Mouse (Mus musculus) MEL (cell line): ENCODE results near the gene Ccl19.
"Not testable (repeated sequence)": the region's sequence is repeated elsewhere in the genome, so short reads cannot be mapped to it uniquely, and the experiment has no call there.

Source experiments
- CTCF ChIP-seq, 3 experiments: IDR thresholded peaks in 2 of 3; conservative IDR thresholded peaks in 1 of 3; 2 replicates each; pipeline ENCODE4 v1.5.1; 2011 to 2012; ENCODE audit warnings: low read length in 3 of 3, low read depth in 2 of 3, mild to moderate bottlenecking in 2 of 3, improper control_type of control experiment in 1 of 3, inconsistent platforms in 1 of 3, mixed read lengths in 1 of 3, moderate library complexity in 1 of 3; ENCODE audit not compliant: control insufficient read depth in 1 of 3, insufficient read depth in 1 of 3, poor library complexity in 1 of 3, severe bottlenecking in 1 of 3
- E2F4 ChIP-seq: IDR thresholded peaks from 2 replicates; pipeline ENCODE4 v1.6.1; 2011; ENCODE audit warnings: low read depth, low read length, improper control_type of control experiment, borderline replicate concordance
- EP300 ChIP-seq, 2 experiments: IDR thresholded peaks; 2 replicates each; pipeline ENCODE4 v1.6.1; 2011; ENCODE audit warnings: improper control_type of control experiment in 2 of 2, low read length in 2 of 2, low read depth in 1 of 2, mild to moderate bottlenecking in 1 of 2
- GABPA ChIP-seq: IDR thresholded peaks from 2 replicates; pipeline ENCODE4 v1.6.1; 2012; ENCODE audit warnings: low read depth, mild to moderate bottlenecking, inconsistent platforms, low read length, improper control_type of control experiment, moderate library complexity
- GATA1 ChIP-seq: IDR thresholded peaks from 2 replicates; pipeline ENCODE4 v1.6.1; 2011; ENCODE audit warnings: low read depth, low read length, improper control_type of control experiment
- JUND ChIP-seq: IDR thresholded peaks from 2 replicates; pipeline ENCODE4 v1.6.1; 2011; ENCODE audit warnings: low read depth, mild to moderate bottlenecking, improper control_type of control experiment, low read length
- POLR2A ChIP-seq, 2 experiments: IDR thresholded peaks; 2 replicates each; pipeline ENCODE4 v1.6.1; 2011 to 2012; ENCODE audit warnings: low read length in 2 of 2, mild to moderate bottlenecking in 2 of 2, control low read depth in 1 of 2, improper control_type of control experiment in 1 of 2, low read depth in 1 of 2, moderate library complexity in 1 of 2; ENCODE audit not compliant: control insufficient read depth in 1 of 2, insufficient read depth in 1 of 2, poor library complexity in 1 of 2
- RCOR1 ChIP-seq: IDR thresholded peaks from 2 replicates; pipeline ENCODE4 v1.6.1; 2012; ENCODE audit warnings: low read depth, mild to moderate bottlenecking, inconsistent platforms, low read length, improper control_type of control experiment
- TAL1 ChIP-seq: IDR thresholded peaks from 2 replicates; pipeline ENCODE4 v1.6.1; 2012; ENCODE audit warnings: mild to moderate bottlenecking, inconsistent platforms, low read length, moderate library complexity, mixed read lengths
- USF1 ChIP-seq: IDR thresholded peaks from 2 replicates; pipeline ENCODE4 v1.6.1; 2014; ENCODE audit warnings: low read depth, mild to moderate bottlenecking, inconsistent platforms, low read length, improper control_type of control experiment, moderate library complexity
- ZMIZ1 ChIP-seq: IDR thresholded peaks from 2 replicates; pipeline ENCODE4 v1.6.1; 2012; ENCODE audit warnings: low read depth, mild to moderate bottlenecking, inconsistent platforms, low read length, improper control_type of control experiment, moderate library complexity

GRCm38 (mm10) chr4:42756477-42756876 lies at the start of gene Ccl19:
- TF ChIP-seq JUND; POLR2A (IDR thresholded peaks at IDR 0.05; ENCODE audit: control insufficient read depth in 1 of 2, insufficient read depth in 1 of 2, low read depth in 1 of 2, low read length in 2 of 2, poor library complexity in 1 of 2); GATA1; EP300 (IDR thresholded peaks at IDR 0.05; ENCODE audit: low read depth in 1 of 2, low read length in 2 of 2); USF1; E2F4; TAL1; CTCF (IDR thresholded peaks at IDR 0.05 in 2 of 3, conservative IDR thresholded peaks at IDR 0.05 in 1 of 3; ENCODE audit: control insufficient read depth in 1 of 3, insufficient read depth in 1 of 3, low read depth in 2 of 3, low read length in 3 of 3, poor library complexity in 1 of 3, severe bottlenecking in 1 of 3); ZMIZ1; RCOR1; GABPA: not testable (repeated sequence)
